Mouse (Mus musculus): ENCODE measurements around the gene Aggf1. TPM values are rescaled to one million over a fixed set of nuclear protein-coding genes. Genes with fewer than 3 reads are reported as not detected.

The Aggf1 gene
- 12.4 and 20.3 TPM in 2 replicates for polyA plus RNA-seq (2012; rRNA removed; ENCODE audit: low replicate concordance)

DNA sequence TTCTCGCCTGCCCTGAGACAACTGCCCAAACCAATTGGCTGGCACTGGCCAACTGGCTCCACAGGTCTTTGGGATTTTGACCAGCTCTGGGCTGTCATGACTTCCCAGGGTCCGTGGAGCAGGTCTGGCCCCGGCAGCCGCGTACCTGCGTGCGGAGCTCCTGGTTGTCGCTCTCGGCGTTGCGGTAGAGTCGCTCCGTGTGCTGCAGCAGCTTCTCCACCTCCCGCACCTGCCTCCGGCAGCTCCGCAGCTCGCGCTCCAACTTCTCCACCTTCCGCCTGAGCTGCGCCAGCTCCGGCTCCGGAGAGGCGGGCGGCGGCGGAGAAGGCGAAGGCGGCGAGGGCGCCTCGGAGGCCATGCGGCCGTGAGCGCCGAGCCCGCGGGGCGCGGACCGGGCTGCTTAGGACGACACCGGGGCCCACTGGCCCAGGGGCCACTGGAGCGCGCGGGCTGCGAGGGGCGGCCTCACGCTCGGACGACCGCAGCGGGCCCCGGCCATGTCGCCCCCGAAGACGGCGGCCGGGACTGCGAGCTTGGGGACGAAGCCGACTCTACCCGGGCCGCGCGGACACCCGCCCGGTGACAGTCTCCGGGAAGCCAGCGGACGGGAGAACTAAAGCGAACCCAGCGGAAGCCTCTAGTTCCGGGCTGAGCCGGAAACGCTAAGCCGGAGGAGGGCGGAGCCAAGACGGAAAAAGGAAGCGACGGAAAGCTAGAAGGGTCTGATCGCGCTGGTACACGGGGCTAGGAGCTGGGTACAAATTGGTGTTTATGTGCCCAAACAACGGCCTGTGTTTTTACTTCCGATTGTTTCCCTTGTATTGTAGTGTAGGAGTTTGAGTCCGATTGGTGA, at the start of gene Aggf1:
TSS of gene Aggf1 (minus strand) at position 652 of the 853 bp plus-strand sequence.

DNA sequence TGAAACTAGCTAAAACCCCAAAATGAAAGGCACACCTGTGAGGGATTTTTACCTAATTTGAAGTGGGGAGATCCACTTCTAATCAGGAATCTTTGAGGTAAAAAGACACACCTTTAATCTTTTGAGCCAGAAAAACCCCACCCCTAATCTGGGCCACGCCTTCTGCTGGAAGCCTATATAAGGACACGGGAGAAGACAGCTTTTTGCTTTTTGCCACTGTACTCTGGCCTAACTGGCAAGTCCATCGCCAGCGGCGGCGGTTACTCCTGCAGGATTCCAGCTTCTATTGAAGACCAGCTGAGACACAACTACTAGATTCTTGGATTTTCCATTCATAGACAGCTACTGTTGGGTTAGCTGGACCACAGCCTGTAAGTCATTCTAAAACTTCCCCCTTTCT, 51.8 kb downstream of the Aggf1 start, which contains the start of gene Zbed3:
TSS of gene Zbed3 (plus strand) at position 213 of the 400 bp plus-strand sequence.

Other genes with a start within 250 kb of the Aggf1 start
- gene Pde8b, start 125.0 kb downstream of the Aggf1 start, polyA plus RNA-seq (2012; rRNA removed; ENCODE audit: low replicate concordance), result 2.6 and 3.9 TPM in 2 replicates
- 27.9 and 28.6 TPM in 2 replicates for gene Zbed3, start 51.7 kb downstream of the Aggf1 start, polyA plus RNA-seq (2012; rRNA removed; ENCODE audit: low replicate concordance)
- 0.14 TPM in 1 of 2 replicates, not detected in the other for gene Crhbp, start 69.6 kb upstream of the Aggf1 start, polyA plus RNA-seq (2012; rRNA removed; ENCODE audit: low replicate concordance)
- gene S100z, start 103.4 kb upstream of the Aggf1 start, polyA plus RNA-seq (2012; rRNA removed; ENCODE audit: low replicate concordance), result not detected in 2 replicates
- 6.7 and 9.7 TPM in 2 replicates for gene F2rl1, start 149.9 kb upstream of the Aggf1 start, polyA plus RNA-seq (2012; rRNA removed; ENCODE audit: low replicate concordance)
- gene F2r, start 243.1 kb upstream of the Aggf1 start, polyA plus RNA-seq (2012; rRNA removed; ENCODE audit: low replicate concordance), result 9.9 and 12.3 TPM in 2 replicates

All from mammary gland, adult 2 months (tissue).